Mouse (Mus musculus) C2C12 (cell line): ENCODE data around the gene Tmem231.

Source experiments
- CEBPB ChIP-seq: IDR thresholded peaks from one replicate; pipeline ENCODE4 v1.6.1; 2011; ENCODE audit warnings: low read depth, mild to moderate bottlenecking, control low read depth, moderate library complexity
- CTCF ChIP-seq: IDR thresholded peaks from one replicate; pipeline ENCODE4 v1.5.1; 2011; ENCODE audit not compliant: control insufficient read depth, insufficient read depth, insufficient read length
- FOSL1 ChIP-seq: IDR thresholded peaks from one replicate; pipeline ENCODE4 v1.8.0; 2011; ENCODE audit warnings: mild to moderate bottlenecking, low read length; ENCODE audit not compliant: poor library complexity, insufficient read depth, severe bottlenecking
- MAX ChIP-seq: IDR thresholded peaks from one replicate; pipeline ENCODE4 v1.6.1; 2011; ENCODE audit warnings: mild to moderate bottlenecking, control low read depth
- MYOD1 ChIP-seq: IDR thresholded peaks from one replicate; pipeline ENCODE4 v1.6.1; 2011; ENCODE audit warnings: low read depth; ENCODE audit not compliant: control insufficient read depth, insufficient read length
- MYOG ChIP-seq: IDR thresholded peaks from one replicate; pipeline ENCODE4 v1.6.1; 2011; ENCODE audit not compliant: control insufficient read depth, insufficient read length; ENCODE audit errors: extremely low read depth
- USF1 ChIP-seq: IDR thresholded peaks from one replicate; pipeline ENCODE4 v1.6.1; 2011; ENCODE audit warnings: low read depth, mild to moderate bottlenecking, control low read depth, moderate library complexity

DNA sequence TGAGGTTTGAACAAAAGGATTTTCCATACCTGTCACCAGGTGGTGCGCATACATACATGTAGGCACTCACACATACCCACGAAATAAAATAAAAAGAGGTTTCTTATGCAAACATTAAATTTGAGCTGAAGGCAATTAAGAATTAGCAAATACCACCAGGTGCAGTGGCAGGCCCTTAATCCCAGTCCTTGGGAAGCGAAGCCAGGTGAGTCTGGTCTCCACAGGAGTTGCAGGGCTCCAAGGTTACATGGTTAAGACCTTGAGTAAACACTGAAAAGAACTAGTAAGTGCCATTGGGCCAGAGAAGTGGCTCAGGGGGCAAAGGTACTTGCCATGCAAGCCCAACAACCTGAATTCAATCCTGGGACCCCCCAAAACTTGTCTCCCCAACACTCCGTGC lies 50.1 kb downstream of the Tmem231 start:
- TF ChIP-seq CTCF (no peak), FOSL1 (no peak), CEBPB (no peak), MYOD1 (no peak), MAX (no peak), USF1 (no peak), MYOG (no peak)
